Mouse (Mus musculus): ENCODE results near the gene Olfr457.
"Not testable (repeated sequence)": the region's sequence is repeated elsewhere in the genome, so short reads cannot be mapped to it uniquely, and the experiment has no call there.

The Olfr457 gene

GRCm38 (mm10) chr6:42476235-42476634 lies at the start of gene Olfr457:
Gene Olfr457 (minus strand): TSS chr6:42476335.
- no peak for DNase-seq

- no peak for DNase-seq
Observed at GRCm38 (mm10) chr6:42513461-42513860, 37.3 kb upstream of the Olfr457 start.

- DNase-seq: no peak
Observed at GRCm38 (mm10) chr6:42509311-42509710, 33.2 kb upstream of the Olfr457 start.

GRCm38 (mm10) chr6:42503478-42503877 lies 27.3 kb upstream of the Olfr457 start:
- peak; percentile 5 to 20 for DNase-seq

- DNase-seq: no peak
Observed at GRCm38 (mm10) chr6:42489731-42490130, 13.6 kb upstream of the Olfr457 start.

- no peak for DNase-seq
Observed at GRCm38 (mm10) chr6:42487114-42487513, 11.0 kb upstream of the Olfr457 start, which contains the start of gene Olfr456. Gene Olfr456 (minus strand): TSS chr6:42487214.

GRCm38 (mm10) chr6:42484633-42485032 lies 8.5 kb upstream of the Olfr457 start:
- no peak for DNase-seq

- not testable (repeated sequence) for DNase-seq
Observed at GRCm38 (mm10) chr6:42471298-42471697, 4.8 kb downstream of the Olfr457 start.

GRCm38 (mm10) chr6:42470542-42470941 lies 5.6 kb downstream of the Olfr457 start:
- no peak for DNase-seq

GRCm38 (mm10) chr6:42465096-42465495 lies 11.0 kb downstream of the Olfr457 start, which contains the start of gene Olfr458:
Gene Olfr458 (minus strand): TSS chr6:42465196.
- no peak for DNase-seq

- DNase-seq: no peak
Observed at GRCm38 (mm10) chr6:42447381-42447780, 28.8 kb downstream of the Olfr457 start.

- DNase-seq: no peak
Observed at GRCm38 (mm10) chr6:42444491-42444890, 31.6 kb downstream of the Olfr457 start.

GRCm38 (mm10) chr6:42441395-42441794 lies 34.7 kb downstream of the Olfr457 start:
- no peak for DNase-seq

- DNase-seq: no peak
Observed at GRCm38 (mm10) chr6:42435490-42435889, 40.6 kb downstream of the Olfr457 start.

- peak; percentile 22 to 24 for DNase-seq
Observed at GRCm38 (mm10) chr6:42434446-42434845, 41.7 kb downstream of the Olfr457 start, which contains the start of gene Tas2r126. Gene Tas2r126 (plus strand): TSS chr6:42434535.

- peak in 1 of 2 experiments; percentile 6 for DNase-seq
Observed at GRCm38 (mm10) chr6:42433554-42433953, 42.6 kb downstream of the Olfr457 start.

GRCm38 (mm10) chr6:42426337-42426736 lies 49.8 kb downstream of the Olfr457 start:
- DNase-seq: no peak

- DNase-seq: no peak
Observed at GRCm38 (mm10) chr6:42424472-42424871, 51.7 kb downstream of the Olfr457 start.

GRCm38 (mm10) chr6:42421439-42421838 lies 54.7 kb downstream of the Olfr457 start:
- DNase-seq: no peak

- no peak for DNase-seq
Observed at GRCm38 (mm10) chr6:42419443-42419842, 56.7 kb downstream of the Olfr457 start.

Measured in kidney, postnatal 36 days (tissue).